Mouse (Mus musculus) lung, embryonic 14.5 days (tissue): ENCODE measurements around the gene Synpo2. TPM values are rescaled to one million over a fixed set of nuclear protein-coding genes. Genes with fewer than 3 reads are reported as not detected.

ENCODE experiments used
- ATAC-seq: fragments of 200-750 bp; cut with Nextera tagmentation; 2 replicates; pipeline ENCODE4 v1.8.0; 2017; ENCODE audit warnings: mild to moderate bottlenecking, moderate TSS enrichment, moderate library complexity; ENCODE audit not compliant: insufficient read depth
- DNase-seq: peaks from one replicate; pipeline ENCODE4 v3.0.0-alpha.2; 2015
- H3K27ac ChIP-seq: fragments of 300-500 bp; sonication (generic); 2 replicates; pipeline ENCODE4 v1.5.1; 2014; ENCODE audit warnings: low read depth, mild to moderate bottlenecking, moderate library complexity
- H3K27me3 ChIP-seq: fragments of 300-500 bp; sonication (generic); 2 replicates; pipeline ENCODE4 v1.6.1; 2014; ENCODE audit warnings: low read length, control low read depth; ENCODE audit not compliant: insufficient read depth
- H3K36me3 ChIP-seq: fragments of 300-500 bp; sonication (generic); 2 replicates; pipeline ENCODE4 v1.6.1; 2014; ENCODE audit warnings: control low read depth; ENCODE audit not compliant: insufficient read depth
- H3K4me1 ChIP-seq: fragments of 300-500 bp; sonication (generic); 2 replicates; pipeline ENCODE4 v1.6.1; 2014; ENCODE audit warnings: antibody characterized with exemption, control low read depth; ENCODE audit not compliant: insufficient read depth
- H3K4me2 ChIP-seq: fragments of 300-500 bp; sonication (generic); 2 replicates; pipeline ENCODE4 v1.6.1; 2014; ENCODE audit warnings: mild to moderate bottlenecking
- H3K4me3 ChIP-seq: fragments of 300-500 bp; sonication (generic); 2 replicates; pipeline ENCODE4 v1.5.1; 2014; ENCODE audit warnings: low read depth, low read length
- H3K9ac ChIP-seq: fragments of 300-500 bp; sonication (generic); 2 replicates; pipeline ENCODE4 v1.6.1; 2014
- H3K9me3 ChIP-seq: fragments of 300-500 bp; sonication (generic); 2 replicates; pipeline ENCODE4 v1.6.1; 2016; ENCODE audit warnings: low read depth, low read length, control low read depth
- CTCF ChIP-seq: IDR thresholded peaks from 2 replicates; pipeline ENCODE4 v1.5.1; 2016; ENCODE audit warnings: antibody characterized with exemption, low read depth
- whole genome bisulfite sequencing: fragments of 180-500 bp; shearing (Covaris S2); extraction: QIAGEN DNeasy Blood & Tissue Kit; methylation state at CpG from one replicate; pipeline ENCODE4 v1.1.7; 2014; 5-methylcytosine and 5-hydroxymethylcytosine counted together
- polyA plus RNA-seq: library from polyadenylated mRNA; unstranded; fragments of >200 nt; fragmentation: Nextera tagmentation; extraction: Ambion mirVana; gene quantifications from 2 replicates; pipeline ENCODE4 v1.2.1, GENCODE M21; 2014

Synpo2 gene
- polyA plus RNA-seq, 1 experiment from 2014 or later = 13.2 TPM

DNA sequence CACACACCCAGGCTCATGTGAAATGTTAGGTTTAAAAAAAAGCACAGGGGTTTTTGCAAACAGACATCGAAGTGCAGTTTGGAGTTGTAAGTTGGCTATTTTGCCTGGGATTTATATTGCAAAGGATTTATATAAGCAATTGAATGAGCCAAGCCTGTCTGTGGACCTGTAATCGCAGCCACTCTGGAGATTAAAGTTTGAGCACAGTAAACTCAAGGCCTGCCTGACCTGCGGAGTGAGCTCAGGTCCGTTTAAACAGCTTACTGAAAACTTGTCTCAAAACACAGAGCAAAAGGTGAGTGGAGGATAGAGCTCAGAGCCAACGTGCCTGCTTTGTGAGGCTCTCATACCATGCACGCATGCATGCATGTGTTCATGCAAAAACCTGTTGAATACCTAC lies 30.9 kb downstream of the Synpo2 start:
- H3K4me3 ChIP-seq = no peak overlapping the region
- H3K27me3 ChIP-seq = no peaks in the 10 kb centered on the region
- H3K36me3 ChIP-seq = no peaks in the 10 kb centered on the region
- peak; percentile 32; the same call in 1 of the 2 replicates for ATAC-seq
- no peak overlapping the region for H3K9ac ChIP-seq
- peak overlapping the region; percentile 91 for H3K27ac ChIP-seq
- no peak for TF ChIP-seq CTCF
- no peaks in the 10 kb centered on the region for H3K9me3 ChIP-seq
- peak overlapping the region; percentile 40 for H3K4me2 ChIP-seq
- DNase-seq = no peak
- H3K4me1 ChIP-seq = peaks cover 6% of the 10 kb centered on the region; the same call in 1 of the 2 replicates
- 33% methylated on average over 6 of the region's 6 CpGs for WGBS

DNA sequence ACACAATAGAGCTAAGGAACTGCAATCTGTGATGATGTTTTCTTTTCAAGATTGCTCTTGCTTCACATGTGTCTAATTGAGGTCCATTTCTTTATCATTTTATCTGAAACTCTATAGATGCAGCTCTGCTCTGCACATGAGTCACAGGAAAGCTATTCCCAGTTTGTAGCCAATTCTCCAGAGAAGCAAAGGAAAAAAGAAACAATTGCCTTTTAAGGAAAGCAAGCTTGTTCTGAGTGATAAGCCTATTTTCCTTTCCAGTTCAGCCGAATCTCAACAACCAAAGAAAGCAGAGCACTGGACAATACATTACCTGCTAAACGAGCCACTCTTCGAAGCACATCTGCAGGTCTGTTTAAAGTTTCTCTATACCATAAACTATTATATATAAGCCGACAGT lies 31.3 kb downstream of the Synpo2 start:
- Histone ChIP-seq H3K27me3 (no peaks in the 10 kb centered on the region), H3K9me3 (no peaks in the 10 kb centered on the region), H3K9ac (no peak overlapping the region), H3K36me3 (no peaks in the 10 kb centered on the region), H3K27ac (peak overlapping the region; percentile 91), H3K4me2 (peak overlapping the region; percentile 40), H3K4me3 (no peak overlapping the region), H3K4me1 (peaks cover 6% of the 10 kb centered on the region; the same call in 1 of the 2 replicates)
- WGBS = 10% methylated on average over 4 of the region's 4 CpGs
- peak; percentile 89 for ATAC-seq
- no peak for TF ChIP-seq CTCF
- peak; percentile 78 for DNase-seq

GRCm38 (mm10) chr3:123201798-123202197 lies 34.2 kb downstream of the Synpo2 start:
- no peak overlapping the region for H3K4me2 ChIP-seq
- H3K36me3 ChIP-seq = no peaks in the 10 kb centered on the region
- H3K27ac ChIP-seq = no peak overlapping the region
- peaks cover 6% of the 10 kb centered on the region; the same call in 1 of the 2 replicates for H3K4me1 ChIP-seq
- ATAC-seq (no peak), DNase-seq (no peak)
- no peaks in the 10 kb centered on the region for H3K9me3 ChIP-seq
- no peak overlapping the region for H3K4me3 ChIP-seq
- no peak overlapping the region for H3K9ac ChIP-seq
- no peak for TF ChIP-seq CTCF
- WGBS = 85% methylated on average over 2 of the region's 2 CpGs
- no peaks in the 10 kb centered on the region for H3K27me3 ChIP-seq

GRCm38 (mm10) chr3:123193740-123194139 lies 42.2 kb downstream of the Synpo2 start:
- H3K9me3 ChIP-seq = no peaks in the 10 kb centered on the region
- H3K27ac ChIP-seq = no peak overlapping the region
- TF ChIP-seq CTCF = no peak
- ATAC-seq = no peak
- 84% methylated on average over 4 of the region's 4 CpGs for WGBS
- H3K4me3 ChIP-seq = no peak overlapping the region
- H3K4me1 ChIP-seq = no peaks in the 10 kb centered on the region; the same call in 1 of the 2 replicates
- H3K4me2 ChIP-seq = no peak overlapping the region
- H3K27me3 ChIP-seq = no peaks in the 10 kb centered on the region
- DNase-seq = no peak
- H3K9ac ChIP-seq = no peak overlapping the region
- no peaks in the 10 kb centered on the region for H3K36me3 ChIP-seq

GRCm38 (mm10) chr3:123191602-123192001 lies 44.3 kb downstream of the Synpo2 start:
- Histone ChIP-seq H3K27me3 (no peaks in the 10 kb centered on the region), H3K27ac (no peak overlapping the region), H3K4me1 (peaks cover 4% of the 10 kb centered on the region; the same call in 1 of the 2 replicates), H3K4me2 (no peak overlapping the region), H3K9ac (no peak overlapping the region), H3K36me3 (no peaks in the 10 kb centered on the region), H3K4me3 (no peak overlapping the region), H3K9me3 (no peaks in the 10 kb centered on the region)
- no peak for ATAC-seq
- no peak for DNase-seq
- no peak for TF ChIP-seq CTCF

DNA sequence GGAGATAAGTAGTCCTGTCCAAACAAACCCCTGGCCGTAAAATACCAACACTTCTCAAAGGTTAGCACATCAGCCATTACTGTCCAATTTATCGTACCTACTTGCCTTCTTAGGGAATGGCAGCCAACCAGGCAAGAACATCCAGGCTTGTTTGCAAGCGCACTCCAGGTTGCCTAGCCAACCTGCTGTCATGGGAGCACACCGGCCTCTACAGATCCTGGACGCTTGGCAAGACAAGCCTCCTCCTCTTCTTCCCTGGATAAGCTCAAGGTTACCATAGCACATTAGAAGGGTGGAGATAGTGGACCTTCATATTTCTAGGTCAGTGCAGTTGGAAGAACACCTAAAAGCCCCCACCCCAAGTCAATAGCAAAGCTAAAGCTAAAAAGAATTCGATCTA lies 45.6 kb downstream of the Synpo2 start:
- peaks cover 4% of the 10 kb centered on the region; the same call in 1 of the 2 replicates for H3K4me1 ChIP-seq
- WGBS = 34% methylated on average over 6 of the region's 6 CpGs
- no peak overlapping the region for H3K4me3 ChIP-seq
- H3K36me3 ChIP-seq = no peaks in the 10 kb centered on the region
- H3K4me2 ChIP-seq = no peak overlapping the region
- ATAC-seq (no peak), DNase-seq (no peak)
- peak overlapping the region; percentile 19; the same call in 1 of the 2 replicates for H3K27ac ChIP-seq
- no peak for TF ChIP-seq CTCF
- no peak overlapping the region for H3K9ac ChIP-seq
- no peaks in the 10 kb centered on the region for H3K9me3 ChIP-seq
- H3K27me3 ChIP-seq = no peaks in the 10 kb centered on the region

DNA sequence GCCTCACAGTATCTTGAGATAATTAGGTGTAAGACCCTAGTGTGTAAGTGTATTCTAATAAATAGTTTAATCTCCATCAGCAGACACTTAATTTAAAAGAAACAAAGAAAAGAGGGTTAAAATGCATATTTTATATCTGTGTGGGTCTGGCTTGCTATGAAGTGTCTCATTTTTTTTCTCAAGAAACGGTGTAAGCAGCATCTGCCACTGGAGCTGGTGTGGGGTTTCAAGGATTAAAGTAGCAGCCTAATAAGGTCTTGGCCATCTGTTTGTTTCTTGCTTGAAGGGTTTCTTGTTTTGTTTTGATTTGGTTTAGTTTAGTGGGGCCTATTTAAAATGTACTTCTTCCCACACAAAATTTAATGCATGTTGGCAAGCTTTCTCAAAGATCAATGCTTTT lies 46.1 kb downstream of the Synpo2 start:
- peaks cover 7% of the 10 kb centered on the region; the same call in 1 of the 2 replicates for H3K4me1 ChIP-seq
- 24% methylated on average over 1 of the region's 1 CpGs for WGBS
- ATAC-seq (peak; percentile 14; the same call in 1 of the 2 replicates), DNase-seq (peak; percentile 56)
- no peaks in the 10 kb centered on the region for H3K9me3 ChIP-seq
- no peak overlapping the region for H3K4me3 ChIP-seq
- TF ChIP-seq CTCF = no peak
- no peak overlapping the region for H3K4me2 ChIP-seq
- no peaks in the 10 kb centered on the region for H3K36me3 ChIP-seq
- no peaks in the 10 kb centered on the region for H3K27me3 ChIP-seq
- no peak overlapping the region for H3K9ac ChIP-seq
- H3K27ac ChIP-seq = peak overlapping the region; percentile 19; the same call in 1 of the 2 replicates
